Mouse (Mus musculus) ES-Bruce4 (cell line): ENCODE results near the gene Tcf7.

ENCODE experiments used
- CTCF ChIP-seq: IDR thresholded peaks from one replicate; pipeline ENCODE4 v1.8.1; 2011; ENCODE audit warnings: low read depth, low read length
- EP300 ChIP-seq: IDR thresholded peaks from 2 replicates; pipeline ENCODE4 v1.6.1; 2011; ENCODE audit warnings: low read depth, low read length; ENCODE audit not compliant: insufficient read depth
- POLR2A ChIP-seq: IDR thresholded peaks from one replicate; pipeline ENCODE4 v1.8.1; 2011; ENCODE audit warnings: low read length; ENCODE audit not compliant: insufficient read depth

- TF ChIP-seq POLR2A = no peak
- no peak for TF ChIP-seq CTCF
- TF ChIP-seq EP300 = no peak
These were observed 1.1 kb upstream of the Tcf7 start for GRCm38 (mm10) chr11:52283596-52284571.
